Mouse (Mus musculus): ENCODE data around the gene Ggta1. TPM values are rescaled to one million over a fixed set of nuclear protein-coding genes. Genes with fewer than 3 reads are reported as not detected.

Gene Ggta1
- polyA plus RNA-seq (2012; rRNA removed) = 10.9 and 13.5 TPM in 2 replicates

DNA sequence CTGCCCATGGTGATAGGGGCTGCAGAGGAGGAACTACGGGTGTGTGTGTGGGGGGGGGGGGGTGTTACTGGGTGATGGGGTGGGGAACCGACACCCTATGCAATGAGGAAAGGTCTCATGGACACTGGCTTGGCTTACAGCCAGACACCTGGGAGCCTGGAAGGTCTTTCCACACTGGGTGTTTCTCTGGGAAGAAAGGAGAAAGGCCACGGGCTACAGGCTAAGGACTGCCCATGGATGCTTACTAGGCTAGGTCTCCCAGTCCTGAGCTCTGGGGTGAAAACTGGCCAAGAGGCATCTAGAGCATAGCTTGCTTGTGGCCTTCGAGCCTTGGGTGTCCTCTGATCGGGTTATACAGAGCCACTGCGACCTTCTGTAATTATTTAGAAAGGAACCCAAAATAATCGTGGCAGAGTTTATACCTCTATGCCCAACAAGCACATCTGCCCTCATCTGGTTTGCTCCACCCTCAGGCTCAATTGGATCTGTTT is at the start of gene Ggta1:
Gene Ggta1, minus strand, starts transcription at position 441 of the 491 bp plus-strand sequence.

DNA sequence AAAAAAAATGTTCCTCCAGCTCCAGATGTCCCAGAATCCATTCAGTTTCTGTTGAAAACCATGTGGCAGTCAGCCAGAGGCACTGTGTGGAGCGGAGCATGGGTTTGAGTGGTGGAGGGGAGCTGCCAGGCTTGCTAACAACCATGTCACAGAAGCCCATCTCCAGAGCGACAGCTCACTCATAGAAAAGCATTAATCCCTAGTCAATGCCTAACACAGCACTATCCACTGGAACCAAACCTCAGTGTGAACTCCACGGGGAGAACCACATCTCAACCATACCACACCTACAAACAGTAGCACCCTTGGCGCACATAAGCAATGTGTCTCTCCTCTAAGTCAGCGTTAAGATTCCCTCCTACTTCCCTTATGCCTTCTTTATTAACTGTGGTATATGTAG is 65.9 kb downstream of the Ggta1 start, which contains the start of gene 4930402F06Rik:
Gene 4930402F06Rik, minus strand, starts transcription at position 80 of the 400 bp plus-strand sequence.

GRCm38 (mm10) chr2:35367629-35368028 is 95.4 kb downstream of the Ggta1 start, which contains the start of gene 4930568D16Rik:
TSS of gene 4930568D16Rik (minus strand) at chr2:35367729.

Other genes starting within 250 kb of the Ggta1 start
- 1,150 and 1,246 TPM in 2 replicates for gene Gsn, start 206.9 kb downstream of the Ggta1 start, polyA plus RNA-seq (2012; rRNA removed)
- 21.5 and 31.0 TPM in 2 replicates for gene Stom, start 126.3 kb downstream of the Ggta1 start, polyA plus RNA-seq (2012; rRNA removed)
- gene 4930568D16Rik, start 95.5 kb downstream of the Ggta1 start, polyA plus RNA-seq (2012; rRNA removed) = not detected in 2 replicates
- not detected in 2 replicates for gene 4930402F06Rik, start 66.1 kb downstream of the Ggta1 start, polyA plus RNA-seq (2012; rRNA removed)
- 104 and 118 TPM in 2 replicates for gene Dab2ip, start 95.0 kb upstream of the Ggta1 start, polyA plus RNA-seq (2012; rRNA removed)

All from ovary, adult 2 months (tissue).